Mouse (Mus musculus) Patski (cell line): ENCODE data around the gene Apobec3. TPM values are rescaled to one million over a fixed set of nuclear protein-coding genes. Genes with fewer than 3 reads are reported as not detected.

ENCODE experiments used
- ATAC-seq: fragments of 100-300 bp; one replicate; pipeline ENCODE4 v1.8.0; 2021
- CTCF ChIA-PET: fragments of 350-600 bp; sonication (Branson Sonifier 250); formaldehyde crosslinking; loops from one replicate; lab custom pipeline; 2022; ENCODE audit warnings: inconsistent platforms; lab: Charles Lee
- POLR2A ChIA-PET: fragments of 350-600 bp; sonication (Branson Sonifier 250); formaldehyde crosslinking; loops from one replicate; lab custom pipeline; 2022; ENCODE audit warnings: antibody characterized with exemption, inconsistent platforms; lab: Charles Lee
- DNase-seq: peaks from one replicate; pipeline ENCODE4 v3.0.0-alpha.2; 2011; ENCODE audit warnings: low read depth, low spot score
- H3K27me3 ChIP-seq: fragments of 371-371 bp; one replicate; pipeline ENCODE4 v1.5.1; 2021
- CTCF ChIP-seq: fragments of 100-300 bp; IDR thresholded peaks from one replicate; pipeline ENCODE4 v1.5.1; 2021
- in situ Hi-C: fragments of 300-500 bp; cut with MboI; formaldehyde crosslinking; loops from 3 replicates; pipeline ENCODE4 v1.11.1; 2018; ENCODE audit warnings: low pct_unique_long_range_greater_than_20kb, mixed read lengths
- polyA plus RNA-seq: library from polyadenylated mRNA; unstranded; gene quantifications from one replicate; pipeline ENCODE4 v1.2.3, GENCODE M21; 2021

Apobec3 gene
- polyA plus RNA-seq, 1 experiment from 2014 or later = 10.5 TPM

GRCm38 (mm10) chr15:79958418-79958817 is 67.0 kb downstream of the Apobec3 start:
- TF ChIP-seq CTCF = no peak
- in situ Hi-C loops = no loop called here
- ChIA-PET CTCF (no interaction called here), POLR2A (no interaction called here)
- DNase-seq (no peak), ATAC-seq (no peak)
- no peaks in the 10 kb centered on the region for H3K27me3 ChIP-seq

GRCm38 (mm10) chr15:79961366-79961921 is 70.0 kb downstream of the Apobec3 start:
- no peak for DNase-seq
- TF ChIP-seq CTCF = no peak
- H3K27me3 ChIP-seq = no peaks in the 10 kb centered on the region
- in situ Hi-C loops = no loop called here
- CTCF ChIA-PET = no interaction called here
- POLR2A ChIA-PET = no interaction called here
- no peak for ATAC-seq

- in situ Hi-C loops = no loop called here
- ChIA-PET POLR2A (no interaction called here), CTCF (no interaction called here)
- no peak for TF ChIP-seq CTCF
- DNase-seq (no peak), ATAC-seq (no peak)
- no peaks in the 10 kb centered on the region for H3K27me3 ChIP-seq
Measured at GRCm38 (mm10) chr15:79962661-79963060, 71.2 kb downstream of the Apobec3 start.

GRCm38 (mm10) chr15:79964376-79964775 is 72.9 kb downstream of the Apobec3 start:
- in situ Hi-C loops = no loop called here
- ChIA-PET POLR2A (interaction anchor here (0.6 to 0.9 kb wide), 2 partner anchors 50 to 1069 kb away, joined by 3 to 6 read pairs; no protein-coding TSS in a partner anchor), CTCF (no interaction called here)
- H3K27me3 ChIP-seq = no peaks in the 10 kb centered on the region
- no peak for TF ChIP-seq CTCF
- ATAC-seq = no peak
- no peak for DNase-seq

Other genes with a start within 250 kb of the Apobec3 start
- gene Fam227a, start 232.7 kb upstream of the Apobec3 start, polyA plus RNA-seq = 4.6 TPM
- 46.0 TPM for gene Cby1, start 232.5 kb upstream of the Apobec3 start, polyA plus RNA-seq
- 201 TPM for gene Tomm22, start 220.8 kb upstream of the Apobec3 start, polyA plus RNA-seq
- gene Josd1, start 203.7 kb upstream of the Apobec3 start, polyA plus RNA-seq = 43.4 TPM
- 33.4 TPM for gene Gtpbp1, start 200.8 kb upstream of the Apobec3 start, polyA plus RNA-seq
- gene Sun2, start 149.1 kb upstream of the Apobec3 start, polyA plus RNA-seq = 69.6 TPM
- gene Dnal4, start 113.8 kb upstream of the Apobec3 start, polyA plus RNA-seq = 76.8 TPM
- 6.6 TPM for gene Nptxr, start 86.9 kb upstream of the Apobec3 start, polyA plus RNA-seq
- 2.1 TPM for gene Npcd, start 57.4 kb upstream of the Apobec3 start, polyA plus RNA-seq
- 75.9 TPM for gene Cbx6, start 57.0 kb upstream of the Apobec3 start, polyA plus RNA-seq
- 8.9 TPM for gene Cbx7, start 79.5 kb downstream of the Apobec3 start, polyA plus RNA-seq
- 96.5 TPM for gene Pdgfb, start 123.3 kb downstream of the Apobec3 start, polyA plus RNA-seq
- gene Syngr1, start 199.7 kb downstream of the Apobec3 start, polyA plus RNA-seq = 91.6 TPM
- gene Rpl3, start 200.2 kb downstream of the Apobec3 start, polyA plus RNA-seq = 938 TPM
- gene Tab1, start 241.5 kb downstream of the Apobec3 start, polyA plus RNA-seq = 32.3 TPM